Mouse (Mus musculus) kidney, embryonic 14.5 days (tissue): Measurements from ENCODE around the gene Phactr1. TPM values are rescaled to one million over a fixed set of nuclear protein-coding genes. Genes with fewer than 3 reads are reported as not detected.

Experiments
- ATAC-seq: fragments of 200-750 bp; cut with Nextera tagmentation; 2 replicates; pipeline ENCODE4 v1.8.0; 2017; ENCODE audit warnings: moderate number of reproducible peaks, mild to moderate bottlenecking, moderate TSS enrichment, moderate library complexity; ENCODE audit not compliant: low FRiP score, low TSS enrichment
- H3K27ac ChIP-seq: fragments of 300-500 bp; sonication (generic); 2 replicates; pipeline ENCODE4 v1.5.1; 2014; ENCODE audit warnings: low read depth, mild to moderate bottlenecking, low read length, moderate library complexity, mixed read lengths
- H3K27me3 ChIP-seq: fragments of 300-500 bp; sonication (generic); 2 replicates; pipeline ENCODE4 v1.6.1; 2014; ENCODE audit warnings: mild to moderate bottlenecking, low read length; ENCODE audit not compliant: control insufficient read depth, insufficient read depth
- H3K36me3 ChIP-seq: fragments of 300-500 bp; sonication (generic); 2 replicates; pipeline ENCODE4 v1.6.1; 2014; ENCODE audit warnings: low read length, mixed read lengths; ENCODE audit not compliant: control insufficient read depth, insufficient read depth
- H3K4me1 ChIP-seq: fragments of 300-500 bp; sonication (generic); 2 replicates; pipeline ENCODE4 v1.6.1; 2014; ENCODE audit warnings: low read length, mixed read lengths; ENCODE audit not compliant: control insufficient read depth, insufficient read depth
- H3K4me2 ChIP-seq: fragments of 300-500 bp; sonication (generic); replicated peaks from 2 replicates; pipeline ENCODE4 v1.6.1; 2014; ENCODE audit warnings: low read depth, mild to moderate bottlenecking, low read length
- H3K4me3 ChIP-seq: fragments of 300-500 bp; sonication (generic); 2 replicates; pipeline ENCODE4 v1.5.1; 2014; ENCODE audit warnings: mild to moderate bottlenecking, low read length
- H3K9ac ChIP-seq: fragments of 300-500 bp; sonication (generic); 2 replicates; pipeline ENCODE4 v1.6.1; 2014; ENCODE audit warnings: low read depth, mild to moderate bottlenecking, low read length, moderate library complexity
- H3K9me3 ChIP-seq: fragments of 300-500 bp; sonication (generic); 2 replicates; pipeline ENCODE4 v1.6.1; 2016; ENCODE audit warnings: low read length; ENCODE audit not compliant: control insufficient read depth
- WGBS: fragments of 180-500 bp; shearing (Covaris S2); extraction: QIAGEN DNeasy Blood & Tissue Kit; methylation state at CpG from one replicate; pipeline ENCODE4 v1.1.7; 2014; 5-methylcytosine and 5-hydroxymethylcytosine counted together
- polyA plus RNA-seq: library from polyadenylated mRNA; unstranded; fragments of >200 nt; fragmentation: Nextera tagmentation; extraction: Ambion mirVana; gene quantifications from 2 replicates; pipeline ENCODE4 v1.2.1, GENCODE M21; 2014

Phactr1 gene
- polyA plus RNA-seq, 1 experiment from 2014 or later, result 26.6 TPM

GRCm38 (mm10) chr13:42917251-42917650 lies 236.8 kb downstream of the Phactr1 start:
- Histone ChIP-seq H3K9me3 (no peaks in the 10 kb centered on the region), H3K4me1 (peaks cover 7% of the 10 kb centered on the region), H3K4me3 (peak overlapping the region; percentile 69), H3K27me3 (no peaks in the 10 kb centered on the region), H3K36me3 (no peaks in the 10 kb centered on the region), H3K4me2 (peak overlapping the region; percentile 100), H3K27ac (no peak overlapping the region), H3K9ac (no peak overlapping the region)
- ATAC-seq, result peak; percentile 61; the same call in 1 of the 2 replicates
- WGBS, result 28% methylated on average over 6 of the region's 6 CpGs

GRCm38 (mm10) chr13:42920062-42920461 lies 239.6 kb downstream of the Phactr1 start:
- 86% methylated on average over 2 of the region's 2 CpGs for WGBS
- no peak overlapping the region for H3K9ac ChIP-seq
- H3K36me3 ChIP-seq, result no peaks in the 10 kb centered on the region
- H3K9me3 ChIP-seq, result no peaks in the 10 kb centered on the region
- ATAC-seq, result no peak
- H3K4me1 ChIP-seq, result peaks cover 7% of the 10 kb centered on the region
- H3K4me2 ChIP-seq, result no peak overlapping the region
- H3K27ac ChIP-seq, result no peak overlapping the region
- no peaks in the 10 kb centered on the region for H3K27me3 ChIP-seq
- H3K4me3 ChIP-seq, result no peak overlapping the region

GRCm38 (mm10) chr13:42921769-42922450 lies 241.5 kb downstream of the Phactr1 start:
- Histone ChIP-seq H3K27me3 (no peaks in the 10 kb centered on the region), H3K4me1 (peaks cover 4% of the 10 kb centered on the region), H3K4me3 (no peak overlapping the region), H3K9me3 (peaks cover under 1% of the 10 kb centered on the region; the same call in 1 of the 2 replicates), H3K9ac (no peak overlapping the region), H3K27ac (no peak overlapping the region), H3K36me3 (no peaks in the 10 kb centered on the region), H3K4me2 (no peak overlapping the region)
- ATAC-seq, result no peak
- 94% methylated on average over 10 of the region's 10 CpGs for WGBS

GRCm38 (mm10) chr13:42927778-42928177 lies 247.4 kb downstream of the Phactr1 start:
- H3K36me3 ChIP-seq, result no peaks in the 10 kb centered on the region
- no peak overlapping the region for H3K4me2 ChIP-seq
- no peaks in the 10 kb centered on the region for H3K27me3 ChIP-seq
- H3K4me1 ChIP-seq, result no peaks in the 10 kb centered on the region; the same call in 1 of the 2 replicates
- no peak for ATAC-seq
- peaks cover 18% of the 10 kb centered on the region for H3K9me3 ChIP-seq
- H3K4me3 ChIP-seq, result no peak overlapping the region
- WGBS, result 95% methylated on average over 11 of the region's 11 CpGs
- H3K27ac ChIP-seq, result no peak overlapping the region
- H3K9ac ChIP-seq, result no peak overlapping the region

GRCm38 (mm10) chr13:42929529-42930235 lies 249.3 kb downstream of the Phactr1 start:
- Histone ChIP-seq H3K9ac (no peak overlapping the region), H3K9me3 (peaks cover 18% of the 10 kb centered on the region), H3K27me3 (no peaks in the 10 kb centered on the region), H3K27ac (no peak overlapping the region), H3K4me1 (no peaks in the 10 kb centered on the region; the same call in 1 of the 2 replicates), H3K4me3 (no peak overlapping the region), H3K36me3 (no peaks in the 10 kb centered on the region), H3K4me2 (no peak overlapping the region)
- 64% methylated on average over 10 of the region's 10 CpGs for WGBS
- no peak for ATAC-seq

GRCm38 (mm10) chr13:42932046-42932445 lies 251.6 kb downstream of the Phactr1 start:
- ATAC-seq, result no peak
- 94% methylated on average over 5 of the region's 5 CpGs for WGBS
- Histone ChIP-seq H3K4me2 (no peak overlapping the region), H3K4me3 (no peak overlapping the region), H3K9me3 (peaks cover 18% of the 10 kb centered on the region), H3K36me3 (no peaks in the 10 kb centered on the region), H3K27me3 (no peaks in the 10 kb centered on the region), H3K4me1 (peaks cover 4% of the 10 kb centered on the region), H3K9ac (no peak overlapping the region), H3K27ac (no peak overlapping the region)

GRCm38 (mm10) chr13:42934538-42935126 lies 254.2 kb downstream of the Phactr1 start:
- Histone ChIP-seq H3K36me3 (no peaks in the 10 kb centered on the region), H3K27me3 (no peaks in the 10 kb centered on the region), H3K4me2 (peak overlapping the region; percentile 2; the same call in 1 of the 2 replicates), H3K9ac (no peak overlapping the region), H3K4me1 (peaks cover 4% of the 10 kb centered on the region), H3K9me3 (peaks cover 2% of the 10 kb centered on the region; the same call in 1 of the 2 replicates), H3K4me3 (no peak overlapping the region), H3K27ac (no peak overlapping the region)
- 31% methylated on average over 16 of the region's 16 CpGs for WGBS
- ATAC-seq, result peak; percentile 81

GRCm38 (mm10) chr13:42937871-42938270 lies 257.4 kb downstream of the Phactr1 start:
- no peak overlapping the region for H3K9ac ChIP-seq
- H3K4me2 ChIP-seq, result no peak overlapping the region
- no peak overlapping the region for H3K27ac ChIP-seq
- H3K27me3 ChIP-seq, result no peaks in the 10 kb centered on the region
- no peak overlapping the region for H3K4me3 ChIP-seq
- H3K9me3 ChIP-seq, result 0 out of 2 replicates have a peak, but pooled peaks cover 2% of the 10 kb centered on the region
- no peak for ATAC-seq
- peaks cover 4% of the 10 kb centered on the region; the same call in 1 of the 2 replicates for H3K4me1 ChIP-seq
- H3K36me3 ChIP-seq, result no peaks in the 10 kb centered on the region
- 53% methylated on average over 3 of the region's 3 CpGs for WGBS

GRCm38 (mm10) chr13:42938346-42938745 lies 257.9 kb downstream of the Phactr1 start:
- H3K9ac ChIP-seq, result no peak overlapping the region
- no peak for ATAC-seq
- no peaks in the 10 kb centered on the region for H3K27me3 ChIP-seq
- WGBS, result 81% methylated on average over 1 of the region's 1 CpGs
- H3K4me2 ChIP-seq, result no peak overlapping the region
- H3K4me1 ChIP-seq, result peaks cover 4% of the 10 kb centered on the region; the same call in 1 of the 2 replicates
- H3K9me3 ChIP-seq, result 0 out of 2 replicates have a peak, but pooled peaks cover 2% of the 10 kb centered on the region
- H3K4me3 ChIP-seq, result no peak overlapping the region
- H3K36me3 ChIP-seq, result no peaks in the 10 kb centered on the region
- no peak overlapping the region for H3K27ac ChIP-seq
